Mouse (Mus musculus) common myeloid progenitor, adult 5-6 weeks (primary cell): ENCODE results near the gene Prss46. TPM values are rescaled to one million over a fixed set of nuclear protein-coding genes. Genes with fewer than 3 reads are reported as not detected.
A peak's percentile ranks its signal among the peaks of the same experiment; 100 is the strongest.

ENCODE experiments used
- ATAC-seq: replicated peaks from 2 replicates; pipeline ENCODE4 v1.8.0; 2016; ENCODE audit warnings: low read depth, mild to moderate bottlenecking, moderate TSS enrichment, inconsistent platforms; ENCODE audit not compliant: poor library complexity, severe bottlenecking
- total RNA-seq: library from RNA; stranded (forward); fragments of 200-1000, 187-1606 nt; gene quantifications from 2 replicates; pipeline ENCODE4 v1.2.3, GENCODE M21; 2017

Prss46 gene
- total RNA-seq, 1 experiment from 2014 or later: not detected

GRCm38 (mm10) chr9:110857781-110858472, 13.6 kb downstream of the Prss46 start, which contains the start of gene Prss50:
Gene Prss50 (plus strand): TSS chr9:110857967.
- ATAC-seq: no peak

- no peak for ATAC-seq
Measured at GRCm38 (mm10) chr9:110858523-110858922, 14.2 kb downstream of the Prss46 start.

DNA sequence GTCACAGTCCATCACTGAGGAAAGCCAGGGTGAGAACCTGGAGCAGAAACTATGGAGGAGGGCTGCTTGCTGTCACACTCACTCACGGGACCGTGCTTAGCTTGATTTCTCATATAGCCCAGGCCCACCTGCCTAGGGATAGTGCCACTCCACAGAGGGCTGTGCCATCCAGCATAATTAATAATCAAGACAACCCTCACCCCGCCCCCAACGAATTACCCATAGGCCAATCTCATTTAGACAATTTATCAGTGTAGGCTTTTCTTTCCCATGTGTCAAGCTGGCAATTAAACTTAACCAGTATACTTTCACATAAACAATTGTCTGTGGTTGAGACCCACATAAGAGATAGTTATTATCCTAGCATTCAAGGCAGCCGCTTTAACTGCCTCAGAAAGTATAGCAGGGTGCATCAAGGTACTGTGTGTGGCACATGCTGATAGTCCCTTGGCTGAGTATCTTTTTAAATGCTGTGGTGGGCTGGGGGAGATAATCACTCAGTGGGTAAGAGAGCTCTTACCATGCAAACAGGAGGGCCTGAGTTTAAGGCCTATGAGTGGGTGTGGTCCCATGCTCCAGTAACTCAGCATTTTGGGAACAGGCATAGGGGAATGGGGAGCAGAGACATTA, 14.8 kb downstream of the Prss46 start:
- peak; percentile 77 for ATAC-seq

DNA sequence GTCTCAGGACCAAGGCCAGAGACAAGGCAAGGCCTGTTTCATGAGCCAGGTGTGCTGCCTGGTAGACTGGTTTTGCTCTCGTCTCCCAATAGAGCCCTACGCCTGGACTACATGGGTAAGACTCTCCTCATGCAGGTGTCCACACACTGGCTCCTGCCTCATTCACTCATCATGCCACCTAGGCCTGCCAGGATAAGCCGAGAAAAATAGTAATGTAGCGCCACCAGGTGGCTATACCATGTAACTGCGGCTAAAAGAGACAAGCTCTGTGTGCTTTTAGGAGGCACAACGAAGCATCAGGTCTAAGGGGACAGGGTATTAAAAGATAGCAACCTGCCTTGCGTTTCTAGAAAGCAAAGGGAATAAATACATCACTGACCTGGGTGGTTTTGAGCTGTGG, 26.7 kb downstream of the Prss46 start:
- peak; percentile 78 for ATAC-seq

GRCm38 (mm10) chr9:110873681-110874659, 29.7 kb downstream of the Prss46 start:
- ATAC-seq: no peak

- no peak for ATAC-seq
Measured at GRCm38 (mm10) chr9:110874660-110875191, 30.4 kb downstream of the Prss46 start.

DNA sequence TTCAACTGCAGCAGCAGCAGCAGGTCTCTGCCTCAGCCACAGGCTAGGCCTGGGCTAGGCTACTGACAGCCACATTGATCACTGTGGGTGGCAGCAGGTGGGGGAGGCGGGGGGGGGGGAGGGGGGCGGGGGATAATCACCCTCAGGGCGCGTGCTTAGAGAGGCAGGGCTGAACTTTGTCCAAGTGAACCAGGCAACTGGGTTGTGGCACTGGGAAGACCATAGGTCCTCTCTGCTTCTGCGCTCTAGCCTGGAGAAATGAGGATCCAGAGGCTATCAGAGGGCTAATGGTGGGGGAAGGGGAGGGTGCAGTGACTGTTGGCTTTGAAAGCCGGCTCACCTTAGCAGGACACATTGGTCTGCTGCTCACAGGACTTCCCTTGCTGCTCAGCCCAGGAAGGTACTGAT, 31.0 kb downstream of the Prss46 start:
- no peak for ATAC-seq

GRCm38 (mm10) chr9:110877353-110877752, 33.0 kb downstream of the Prss46 start:
- ATAC-seq: peak; percentile 26

DNA sequence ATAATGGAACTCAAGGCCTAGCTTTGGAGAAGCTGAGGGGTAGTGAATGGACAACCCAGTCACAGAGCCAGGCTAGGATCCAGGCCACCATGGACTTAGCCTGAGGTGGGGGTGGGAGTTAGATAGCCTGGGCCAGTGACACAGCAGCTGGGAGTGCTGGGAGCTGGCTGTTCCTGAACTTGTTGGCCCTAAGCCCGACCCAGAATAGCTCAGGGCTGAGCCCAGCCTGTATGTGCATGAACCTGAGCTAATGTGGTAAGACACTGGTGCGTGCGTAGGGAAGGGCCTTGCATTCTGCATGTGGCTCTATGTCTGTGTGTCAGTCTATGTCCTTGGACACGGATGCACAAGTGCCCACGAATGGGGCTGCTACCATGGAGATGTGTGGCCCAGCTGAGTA, 33.6 kb downstream of the Prss46 start:
- peak; percentile 16; the same call in 1 of the 2 replicates for ATAC-seq

GRCm38 (mm10) chr9:110879191-110879920, 35.0 kb downstream of the Prss46 start, which contains the start of gene Als2cl:
Gene Als2cl (plus strand): TSS chr9:110879870.
- ATAC-seq: no peak

DNA sequence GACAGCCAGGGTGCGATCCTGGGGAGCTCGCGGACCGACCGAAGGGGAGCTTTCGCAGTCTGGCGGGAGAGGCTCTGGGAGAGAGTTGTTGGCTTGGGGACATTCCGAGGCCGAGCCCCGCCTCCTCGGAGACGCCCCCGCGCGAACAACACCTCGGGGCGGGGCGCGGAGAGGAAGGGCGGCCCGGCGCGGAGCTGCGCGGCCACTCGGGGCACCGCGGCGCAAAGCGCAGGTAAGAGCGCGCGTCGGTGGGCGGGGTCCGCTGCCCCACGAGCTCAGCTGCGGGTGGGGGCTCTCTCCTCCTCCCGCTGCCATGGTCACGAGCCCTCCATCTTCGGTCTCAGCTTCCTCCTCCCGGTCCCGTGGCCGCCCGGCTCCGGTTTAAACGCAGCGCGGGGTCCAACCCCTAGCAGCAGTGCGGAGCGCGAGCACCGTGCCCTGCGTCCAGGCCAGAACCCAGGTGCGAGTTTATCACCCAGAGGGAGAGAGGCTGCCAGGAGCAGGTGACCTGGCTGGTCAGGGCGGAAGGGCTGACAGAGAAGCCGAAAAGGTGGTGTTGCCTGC, 35.8 kb downstream of the Prss46 start, which contains the start of gene Tmie:
Gene Tmie (minus strand): TSS at position 116 of the 564 bp plus-strand sequence.
- peak; percentile 43 for ATAC-seq

DNA sequence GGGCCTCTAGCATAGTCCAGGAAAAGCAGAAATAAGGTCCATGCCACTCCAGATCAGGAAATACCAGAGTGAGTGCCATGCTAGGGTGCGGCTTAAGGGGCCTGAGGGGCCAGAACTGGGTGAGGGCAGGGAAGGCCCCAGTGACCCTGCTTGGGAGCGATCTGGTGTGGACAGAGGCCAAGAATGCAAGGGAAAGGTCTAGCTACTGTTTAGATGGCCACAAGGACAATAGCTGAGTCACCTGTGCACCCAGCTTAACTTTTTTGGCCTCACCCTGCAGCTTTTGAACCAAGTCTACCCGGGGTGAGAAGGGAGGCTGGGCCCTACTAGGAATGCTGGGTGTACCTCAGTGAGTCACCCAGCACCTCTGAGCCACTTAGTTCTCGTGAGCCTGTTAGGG, 36.5 kb downstream of the Prss46 start:
- ATAC-seq: no peak

GRCm38 (mm10) chr9:110881953-110882352, 37.6 kb downstream of the Prss46 start:
- ATAC-seq: no peak

GRCm38 (mm10) chr9:110887388-110888303, 43.3 kb downstream of the Prss46 start:
- ATAC-seq: no peak

DNA sequence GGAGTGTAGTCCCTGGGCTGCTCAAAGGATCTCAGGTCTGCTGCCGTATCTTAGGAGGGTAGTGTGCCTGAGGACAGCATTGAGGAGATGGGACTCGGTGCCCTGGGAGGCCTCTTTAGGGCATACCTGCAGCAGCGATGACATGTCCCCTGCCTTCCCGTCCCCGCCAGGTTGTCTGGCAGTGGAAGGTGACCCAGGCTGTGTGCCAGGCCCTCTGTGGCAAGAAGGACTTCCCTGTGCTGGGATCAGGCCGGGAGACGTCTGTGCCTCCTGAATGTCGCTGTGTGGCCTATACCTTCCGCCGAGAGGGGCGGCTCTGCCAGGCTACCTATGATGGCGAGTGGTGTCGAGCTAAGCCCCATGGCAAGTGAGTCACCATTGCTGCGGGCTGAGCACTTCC, 44.6 kb downstream of the Prss46 start:
- ATAC-seq: no peak

GRCm38 (mm10) chr9:110890026-110890783, 45.9 kb downstream of the Prss46 start:
- ATAC-seq: no peak

- ATAC-seq: peak; percentile 39
Measured at GRCm38 (mm10) chr9:110891077-110891828, 46.9 kb downstream of the Prss46 start.
